Mouse (Mus musculus): ENCODE measurements around the gene Stat6.

DNA sequence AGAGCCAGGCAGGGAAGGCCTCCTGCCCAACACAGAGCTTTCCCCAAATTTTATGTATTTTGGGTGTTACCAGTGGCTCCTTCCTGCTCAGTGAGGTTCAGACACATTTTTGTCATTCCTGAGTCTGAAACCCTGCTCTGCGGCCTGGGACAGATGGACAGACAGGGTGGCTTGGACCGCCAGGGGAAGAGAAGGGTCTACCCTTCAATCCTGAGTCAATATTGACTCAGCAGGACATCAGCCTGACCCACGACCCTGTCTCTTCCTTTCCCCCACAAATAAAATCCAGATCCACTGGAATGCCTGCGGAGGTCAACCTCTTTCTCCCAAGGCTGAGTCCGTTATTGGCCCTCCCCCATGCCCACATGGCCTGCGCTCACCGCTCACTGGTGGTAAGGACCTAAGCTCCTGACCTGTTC, 26.5 kb upstream of the Stat6 start:
- no peak for TF ChIP-seq CTCF (IDR thresholded peaks at IDR 0.05; ENCODE audit: extremely low read depth, insufficient read depth, low read length)
- no peak for TF ChIP-seq POLR2A (IDR thresholded peaks at IDR 0.05; ENCODE audit: extremely low read depth, insufficient read depth, low read length)
